ENCODE assay signal across 9 mouse cellular contexts in genomic region chr6:127245814-127246440, GRCm38 (mm10).
DNase-seq lines count a peak whose midpoint lies in the region; ATAC-seq lines count a peak whose summit lies in the region.
"Had no signal": no experiment of that assay in that cellular context is flagged by ENCODE, and none has a peak within 500 bp of the region (broad histone marks: within the 10 kb centered on the region; RNA-seq: fewer than 3 reads in every experiment).

No protein-coding gene starts in this region.

- 82% methylated on average over 4 of the region's 4 CpGs for WGBS in midbrain, embryonic 11.5 days
- WGBS in midbrain, embryonic 14.5 days, result 85% methylated on average over 4 of the region's 4 CpGs
- 68% methylated on average over 4 of the region's 4 CpGs for WGBS in intestine, embryonic 14.5 days
- 72% methylated on average over 4 of the region's 4 CpGs for WGBS in neural tube, embryonic 15.5 days

- no peaks in the 10 kb centered on the region for H3K9me3 ChIP-seq in midbrain, embryonic 11.5 days (ENCODE audit: control insufficient read depth, low read length)
- no peaks in the 10 kb centered on the region for H3K9me3 ChIP-seq in midbrain, embryonic 14.5 days (ENCODE audit: control insufficient read depth, low read length)
- H3K9me3 ChIP-seq in intestine, embryonic 14.5 days (ENCODE audit: control insufficient read depth, low read length), result no peaks in the 10 kb centered on the region
- H3K9me3 ChIP-seq in neural tube, embryonic 15.5 days (replicated peaks), result no peaks in the 10 kb centered on the region
- H3K9me3 ChIP-seq: hindbrain, embryonic 13.5 days had no signal

- no peak for ATAC-seq in midbrain, embryonic 11.5 days (ENCODE audit: low FRiP score)
- no peak for ATAC-seq in midbrain, embryonic 14.5 days (ENCODE audit: low FRiP score, low TSS enrichment)
- ATAC-seq in intestine, embryonic 14.5 days (replicated peaks; ENCODE audit: low FRiP score, low TSS enrichment, low read depth), result peak; percentile 84
- ATAC-seq in megakaryocyte progenitor cell, adult 5-6 weeks (replicated peaks; ENCODE audit: poor library complexity), result peak; percentile 92
- ATAC-seq in neural tube, embryonic 15.5 days (ENCODE audit: low FRiP score), result no peak

- peak; percentile 17 for DNase-seq in midbrain, embryonic 11.5 days (ENCODE audit: low spot score, missing footprints)
- no peak for DNase-seq in midbrain, embryonic 14.5 days
- DNase-seq in intestine, embryonic 14.5 days (ENCODE audit: low spot score), result peak; percentile 68
- peak; percentile 69 for DNase-seq in thymus, postnatal 4 days
- no peak for DNase-seq in testis, postnatal 14 days (ENCODE audit: low spot score)
- no peak for DNase-seq in gastrocnemius, postnatal 25 days

- H3K36me3 ChIP-seq in midbrain, embryonic 11.5 days (ENCODE audit: control insufficient read depth, insufficient read depth, low read length), result no peaks in the 10 kb centered on the region
- no peaks in the 10 kb centered on the region for H3K36me3 ChIP-seq in midbrain, embryonic 14.5 days (ENCODE audit: control insufficient read depth, insufficient read depth, low read length)
- no peaks in the 10 kb centered on the region for H3K36me3 ChIP-seq in intestine, embryonic 14.5 days (ENCODE audit: control insufficient read depth, insufficient read depth, low read length)
- H3K36me3 ChIP-seq in neural tube, embryonic 15.5 days, result no peaks in the 10 kb centered on the region
- H3K36me3 ChIP-seq: hindbrain, embryonic 13.5 days had no signal

- H3K4me1 ChIP-seq in midbrain, embryonic 11.5 days (ENCODE audit: control insufficient read depth, insufficient read depth, low read length), result peaks cover 7% of the 10 kb centered on the region
- H3K4me1 ChIP-seq in midbrain, embryonic 14.5 days (ENCODE audit: control insufficient read depth, insufficient read depth, low read length), result no peaks in the 10 kb centered on the region
- peaks cover 12% of the 10 kb centered on the region for H3K4me1 ChIP-seq in intestine, embryonic 14.5 days (replicated peaks; ENCODE audit: control insufficient read depth, insufficient read depth, low read length)
- H3K4me1 ChIP-seq in neural tube, embryonic 15.5 days, result peaks cover 3% of the 10 kb centered on the region; the same call in 1 of the 2 replicates

- H3K9ac ChIP-seq in midbrain, embryonic 11.5 days (ENCODE audit: low read length), result no peak overlapping the region
- H3K9ac ChIP-seq in midbrain, embryonic 14.5 days (replicated peaks; ENCODE audit: low read length), result no peak overlapping the region
- no peak overlapping the region for H3K9ac ChIP-seq in intestine, embryonic 14.5 days (ENCODE audit: low read length)
- H3K9ac ChIP-seq in neural tube, embryonic 15.5 days (replicated peaks), result no peak overlapping the region
- H3K9ac ChIP-seq: hindbrain, embryonic 13.5 days had no signal

- no peak overlapping the region for H3K4me2 ChIP-seq in midbrain, embryonic 11.5 days
- no peak overlapping the region for H3K4me2 ChIP-seq in midbrain, embryonic 14.5 days (ENCODE audit: low read length)
- no peak overlapping the region for H3K4me2 ChIP-seq in intestine, embryonic 14.5 days (ENCODE audit: low read length)
- no peak overlapping the region for H3K4me2 ChIP-seq in neural tube, embryonic 15.5 days
- H3K4me2 ChIP-seq: hindbrain, embryonic 13.5 days had no signal

- H3K27ac ChIP-seq in midbrain, embryonic 11.5 days (ENCODE audit: low read depth, low read length), result no peak overlapping the region
- no peak overlapping the region for H3K27ac ChIP-seq in midbrain, embryonic 14.5 days (replicated peaks; ENCODE audit: low read depth, low read length)
- no peak overlapping the region for H3K27ac ChIP-seq in intestine, embryonic 14.5 days (ENCODE audit: low read depth)
- no peak overlapping the region for H3K27ac ChIP-seq in neural tube, embryonic 15.5 days (replicated peaks)
- H3K27ac ChIP-seq: hindbrain, embryonic 13.5 days had no signal

- H3K4me3 ChIP-seq in midbrain, embryonic 11.5 days (ENCODE audit: low read depth, low read length), result no peak overlapping the region
- H3K4me3 ChIP-seq in midbrain, embryonic 14.5 days (replicated peaks; ENCODE audit: low read depth, low read length), result no peak overlapping the region
- H3K4me3 ChIP-seq in intestine, embryonic 14.5 days (ENCODE audit: low read depth, low read length), result no peak overlapping the region
- no peak overlapping the region for H3K4me3 ChIP-seq in neural tube, embryonic 15.5 days (replicated peaks)
- H3K4me3 ChIP-seq: hindbrain, embryonic 13.5 days had no signal

- H3K27me3 ChIP-seq in midbrain, embryonic 11.5 days (ENCODE audit: control insufficient read depth, insufficient read depth, low read length), result no peaks in the 10 kb centered on the region
- no peaks in the 10 kb centered on the region for H3K27me3 ChIP-seq in midbrain, embryonic 14.5 days (ENCODE audit: control insufficient read depth, insufficient read depth, low read length)
- no peaks in the 10 kb centered on the region for H3K27me3 ChIP-seq in intestine, embryonic 14.5 days (replicated peaks; ENCODE audit: control insufficient read depth, insufficient read depth, low read length)
- H3K27me3 ChIP-seq in neural tube, embryonic 15.5 days (replicated peaks), result peaks cover 5% of the 10 kb centered on the region; the same call in 1 of the 2 replicates

Comparison
In these comparisons a context has a peak if more than half of its experiments do, and no peak if none do; other contexts are left out.
1. DNase-seq: peak in midbrain, embryonic 11.5 days (single experiment), intestine, embryonic 14.5 days (single experiment) and thymus, postnatal 4 days (single experiment); none in midbrain, embryonic 14.5 days (single experiment), testis, postnatal 14 days (single experiment) and gastrocnemius, postnatal 25 days (single experiment).
2. ATAC-seq: peak in intestine, embryonic 14.5 days (single experiment) and megakaryocyte progenitor cell, adult 5-6 weeks (single experiment); none in midbrain, embryonic 11.5 days (single experiment), midbrain, embryonic 14.5 days (single experiment) and neural tube, embryonic 15.5 days (single experiment).